Mouse (Mus musculus): Measurements from ENCODE around the gene Lingo2. TPM values are rescaled to one million over a fixed set of nuclear protein-coding genes. Genes with fewer than 3 reads are reported as not detected.

The Lingo2 gene
- polyA plus RNA-seq, 1 experiment from 2014 or later = 0.45 TPM

DNA sequence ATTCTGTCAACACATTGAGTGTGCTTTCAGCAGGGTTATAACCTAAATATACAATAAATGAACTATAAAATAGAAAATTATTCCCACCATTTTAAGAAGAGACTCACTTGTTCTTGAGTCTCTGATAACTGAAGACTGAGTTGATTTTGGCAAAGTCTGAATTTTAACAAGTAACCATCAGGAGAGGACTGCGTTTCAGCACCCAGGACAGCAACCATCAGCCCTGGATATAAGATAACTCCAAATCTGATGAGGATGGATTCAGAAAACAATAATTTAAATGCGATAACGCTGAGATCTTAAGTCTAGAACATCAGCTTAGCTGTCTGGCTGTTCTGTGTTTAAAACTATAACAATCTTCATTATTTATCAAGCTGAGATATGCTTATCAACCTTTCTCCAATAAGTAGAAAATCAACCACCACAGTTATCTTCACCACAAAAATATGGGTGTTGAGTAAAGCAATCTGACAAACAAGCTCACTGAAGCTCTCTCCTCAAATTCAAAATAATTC lies 1066.5 kb downstream of the Lingo2 start:
- Histone ChIP-seq H3K36me3 (ENCODE audit: control insufficient read depth, insufficient read depth) (no peaks in the 10 kb centered on the region), H3K9ac (ENCODE audit: low read length) (no peak overlapping the region), H3K4me1 (ENCODE audit: control insufficient read depth, insufficient read depth, low read length) (no peaks in the 10 kb centered on the region), H3K4me2 (ENCODE audit: low read depth, low read length) (no peak overlapping the region), H3K27me3 (ENCODE audit: control insufficient read depth, insufficient read depth, low read length) (no peaks in the 10 kb centered on the region), H3K27ac (ENCODE audit: low read length) (no peak overlapping the region), H3K4me3 (ENCODE audit: low read length) (no peak overlapping the region), H3K9me3 (replicated peaks; ENCODE audit: control insufficient read depth, low read length) (no peaks in the 10 kb centered on the region)
- no peak for ATAC-seq (replicated peaks; ENCODE audit: extremely low read depth, insufficient read depth, low FRiP score)
- WGBS = 40% methylated on average over 3 of the region's 3 CpGs

- Histone ChIP-seq H3K4me3 (ENCODE audit: low read length) (no peak overlapping the region), H3K27ac (ENCODE audit: low read length) (no peak overlapping the region), H3K4me1 (ENCODE audit: control insufficient read depth, insufficient read depth, low read length) (no peaks in the 10 kb centered on the region), H3K4me2 (ENCODE audit: low read depth, low read length) (no peak overlapping the region), H3K36me3 (ENCODE audit: control insufficient read depth, insufficient read depth) (no peaks in the 10 kb centered on the region), H3K27me3 (ENCODE audit: control insufficient read depth, insufficient read depth, low read length) (no peaks in the 10 kb centered on the region), H3K9ac (ENCODE audit: low read length) (no peak overlapping the region), H3K9me3 (replicated peaks; ENCODE audit: control insufficient read depth, low read length) (no peaks in the 10 kb centered on the region)
- WGBS = 72% methylated on average over 1 of the region's 1 CpGs
- ATAC-seq (replicated peaks; ENCODE audit: extremely low read depth, insufficient read depth, low FRiP score) = no peak
Measured at GRCm38 (mm10) chr4:35846518-35846917, 1105.0 kb downstream of the Lingo2 start.

- Histone ChIP-seq H3K9ac (ENCODE audit: low read length) (no peak overlapping the region), H3K27me3 (ENCODE audit: control insufficient read depth, insufficient read depth, low read length) (no peaks in the 10 kb centered on the region), H3K4me2 (ENCODE audit: low read depth, low read length) (no peak overlapping the region), H3K4me3 (ENCODE audit: low read length) (no peak overlapping the region), H3K36me3 (ENCODE audit: control insufficient read depth, insufficient read depth) (no peaks in the 10 kb centered on the region), H3K9me3 (replicated peaks; ENCODE audit: control insufficient read depth, low read length) (no peaks in the 10 kb centered on the region), H3K4me1 (ENCODE audit: control insufficient read depth, insufficient read depth, low read length) (no peaks in the 10 kb centered on the region), H3K27ac (ENCODE audit: low read length) (no peak overlapping the region)
- no peak for ATAC-seq (replicated peaks; ENCODE audit: extremely low read depth, insufficient read depth, low FRiP score)
- WGBS = 61% methylated on average over 7 of the region's 7 CpGs
Measured at GRCm38 (mm10) chr4:35845140-35845539, 1106.4 kb downstream of the Lingo2 start.

DNA sequence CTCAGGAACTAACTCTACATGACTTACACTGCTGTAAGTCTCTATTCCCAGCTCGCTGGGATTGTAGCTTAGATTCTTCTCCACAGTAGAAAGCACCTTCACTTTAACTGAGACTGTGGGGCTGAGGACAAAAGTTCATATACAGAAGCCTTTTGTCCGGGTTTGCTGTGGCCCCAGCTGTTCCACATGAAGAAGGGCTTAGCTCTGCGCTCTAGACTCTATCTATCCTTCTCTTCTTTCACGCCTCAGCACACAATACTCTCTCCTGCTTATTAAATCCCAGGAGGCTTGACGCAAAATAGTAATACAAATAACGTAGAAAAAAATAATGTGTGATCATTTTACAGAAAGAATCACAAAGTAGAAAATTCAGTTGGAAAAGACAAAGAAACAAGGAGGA lies 1107.0 kb downstream of the Lingo2 start:
- no peak overlapping the region for H3K27ac ChIP-seq (ENCODE audit: low read length)
- no peak overlapping the region for H3K4me2 ChIP-seq (ENCODE audit: low read depth, low read length)
- no peak for ATAC-seq (replicated peaks; ENCODE audit: extremely low read depth, insufficient read depth, low FRiP score)
- H3K9ac ChIP-seq (ENCODE audit: low read length) = no peak overlapping the region
- H3K27me3 ChIP-seq (ENCODE audit: control insufficient read depth, insufficient read depth, low read length) = no peaks in the 10 kb centered on the region
- 73% methylated on average over 6 of the region's 6 CpGs for WGBS
- H3K9me3 ChIP-seq (replicated peaks; ENCODE audit: control insufficient read depth, low read length) = no peaks in the 10 kb centered on the region
- no peak overlapping the region for H3K4me3 ChIP-seq (ENCODE audit: low read length)
- H3K4me1 ChIP-seq (ENCODE audit: control insufficient read depth, insufficient read depth, low read length) = no peaks in the 10 kb centered on the region
- H3K36me3 ChIP-seq (ENCODE audit: control insufficient read depth, insufficient read depth) = no peaks in the 10 kb centered on the region

DNA sequence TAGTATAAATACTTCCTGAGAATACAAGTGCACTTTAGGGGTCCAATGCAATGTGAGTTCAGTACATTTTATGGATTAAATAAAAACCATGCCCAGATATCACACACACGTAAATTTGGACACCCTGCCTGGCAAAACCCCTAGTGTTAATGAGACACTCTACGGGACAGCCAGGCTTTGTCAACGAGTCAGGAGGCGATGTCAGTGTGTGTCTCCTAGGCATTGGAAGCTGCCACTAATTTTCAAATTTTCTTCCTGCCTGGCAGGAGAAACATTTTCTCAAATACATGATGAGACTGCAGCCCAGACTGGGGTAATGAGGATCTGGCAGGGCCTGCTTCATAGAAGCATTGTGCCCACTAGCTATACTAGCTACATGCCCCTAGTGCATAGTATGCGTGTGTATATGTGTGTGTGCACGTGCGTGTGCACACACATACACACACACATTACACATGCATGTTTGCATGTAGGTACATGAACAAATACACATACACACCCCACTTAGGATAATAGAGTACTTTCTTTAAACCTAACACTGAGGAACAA lies 1128.2 kb downstream of the Lingo2 start:
- 0 out of 2 replicates have a peak, but pooled peaks cover 2% of the 10 kb centered on the region for H3K9me3 ChIP-seq (replicated peaks; ENCODE audit: control insufficient read depth, low read length)
- WGBS = 82% methylated on average over 7 of the region's 7 CpGs
- H3K36me3 ChIP-seq (ENCODE audit: control insufficient read depth, insufficient read depth) = no peaks in the 10 kb centered on the region
- ATAC-seq (replicated peaks; ENCODE audit: extremely low read depth, insufficient read depth, low FRiP score) = no peak
- no peaks in the 10 kb centered on the region for H3K4me1 ChIP-seq (ENCODE audit: control insufficient read depth, insufficient read depth, low read length)
- H3K27ac ChIP-seq (ENCODE audit: low read length) = no peak overlapping the region
- H3K27me3 ChIP-seq (ENCODE audit: control insufficient read depth, insufficient read depth, low read length) = no peaks in the 10 kb centered on the region
- H3K4me3 ChIP-seq (ENCODE audit: low read length) = no peak overlapping the region
- no peak overlapping the region for H3K4me2 ChIP-seq (ENCODE audit: low read depth, low read length)
- H3K9ac ChIP-seq (ENCODE audit: low read length) = no peak overlapping the region

DNA sequence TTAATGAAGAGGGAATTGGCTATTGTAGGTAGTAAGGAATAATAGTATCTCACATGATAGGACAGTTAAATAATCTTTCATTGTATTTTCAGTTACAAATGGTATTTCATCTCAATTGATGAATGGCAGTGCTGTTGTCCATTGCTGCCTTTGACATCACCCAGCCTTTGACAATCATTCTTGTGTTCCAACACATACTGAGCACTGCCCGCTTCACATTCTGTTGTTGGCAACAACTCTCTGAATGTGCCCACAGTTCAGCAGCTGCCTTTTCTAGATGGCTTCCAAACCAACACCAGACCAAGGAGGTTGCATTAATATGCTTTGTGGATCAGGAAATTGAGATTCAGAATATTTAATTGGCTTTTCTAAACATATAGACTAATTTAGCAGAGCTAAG lies 1130.8 kb downstream of the Lingo2 start:
- WGBS = 90% methylated on average over 1 of the region's 1 CpGs

DNA sequence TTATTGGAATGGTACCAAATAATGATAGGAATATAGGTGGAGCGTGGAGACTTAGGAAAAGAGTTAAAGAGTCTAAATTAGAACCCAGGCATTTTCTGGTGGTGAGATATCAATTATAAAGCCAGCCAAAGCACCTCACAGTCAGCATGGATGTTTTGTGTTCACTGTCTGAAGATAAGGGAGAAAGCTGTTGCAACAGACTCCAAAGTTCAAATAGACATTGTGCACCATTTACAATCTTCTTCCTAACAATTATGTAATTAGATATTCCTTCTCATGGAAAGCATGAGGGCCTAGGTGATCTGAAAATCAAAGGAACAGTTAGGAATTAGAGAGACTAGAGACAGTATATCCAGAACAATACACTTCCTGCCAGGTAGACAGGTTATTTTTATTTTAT lies 1136.8 kb downstream of the Lingo2 start:
- Histone ChIP-seq H3K4me2 (ENCODE audit: low read depth, low read length) (no peak overlapping the region), H3K4me3 (ENCODE audit: low read length) (no peak overlapping the region), H3K4me1 (ENCODE audit: control insufficient read depth, insufficient read depth, low read length) (no peaks in the 10 kb centered on the region), H3K36me3 (ENCODE audit: control insufficient read depth, insufficient read depth) (no peaks in the 10 kb centered on the region), H3K9ac (ENCODE audit: low read length) (no peak overlapping the region), H3K27me3 (ENCODE audit: control insufficient read depth, insufficient read depth, low read length) (no peaks in the 10 kb centered on the region), H3K9me3 (replicated peaks; ENCODE audit: control insufficient read depth, low read length) (no peaks in the 10 kb centered on the region), H3K27ac (ENCODE audit: low read length) (no peak overlapping the region)
- no peak for ATAC-seq (replicated peaks; ENCODE audit: extremely low read depth, insufficient read depth, low FRiP score)
- WGBS = 64% methylated on average over 1 of the region's 1 CpGs

More for the DNA sequence above, 1130.8 kb downstream of the Lingo2 start:
- Histone ChIP-seq H3K9me3 (replicated peaks; ENCODE audit: control insufficient read depth, low read length) (no peaks in the 10 kb centered on the region), H3K4me1 (ENCODE audit: control insufficient read depth, insufficient read depth, low read length) (no peaks in the 10 kb centered on the region), H3K9ac (ENCODE audit: low read length) (no peak overlapping the region), H3K4me3 (ENCODE audit: low read length) (no peak overlapping the region), H3K27me3 (ENCODE audit: control insufficient read depth, insufficient read depth, low read length) (no peaks in the 10 kb centered on the region), H3K27ac (ENCODE audit: low read length) (no peak overlapping the region), H3K36me3 (ENCODE audit: control insufficient read depth, insufficient read depth) (no peaks in the 10 kb centered on the region), H3K4me2 (ENCODE audit: low read depth, low read length) (no peak overlapping the region)
- ATAC-seq (replicated peaks; ENCODE audit: extremely low read depth, insufficient read depth, low FRiP score) = no peak

- Histone ChIP-seq H3K4me1 (ENCODE audit: control insufficient read depth, insufficient read depth, low read length) (no peaks in the 10 kb centered on the region), H3K4me3 (ENCODE audit: low read length) (no peak overlapping the region), H3K27me3 (ENCODE audit: control insufficient read depth, insufficient read depth, low read length) (no peaks in the 10 kb centered on the region), H3K36me3 (ENCODE audit: control insufficient read depth, insufficient read depth) (no peaks in the 10 kb centered on the region), H3K27ac (ENCODE audit: low read length) (no peak overlapping the region), H3K4me2 (ENCODE audit: low read depth, low read length) (no peak overlapping the region), H3K9me3 (replicated peaks; ENCODE audit: control insufficient read depth, low read length) (no peaks in the 10 kb centered on the region), H3K9ac (ENCODE audit: low read length) (no peak overlapping the region)
- no peak for ATAC-seq (replicated peaks; ENCODE audit: extremely low read depth, insufficient read depth, low FRiP score)
- 72% methylated on average over 6 of the region's 6 CpGs for WGBS
Measured at GRCm38 (mm10) chr4:35807497-35808210, 1143.9 kb downstream of the Lingo2 start.

GRCm38 (mm10) chr4:35806881-35807464 lies 1144.6 kb downstream of the Lingo2 start:
- H3K27ac ChIP-seq (ENCODE audit: low read length) = no peak overlapping the region
- H3K4me2 ChIP-seq (ENCODE audit: low read depth, low read length) = no peak overlapping the region
- H3K9me3 ChIP-seq (replicated peaks; ENCODE audit: control insufficient read depth, low read length) = no peaks in the 10 kb centered on the region
- H3K4me3 ChIP-seq (ENCODE audit: low read length) = no peak overlapping the region
- no peaks in the 10 kb centered on the region for H3K27me3 ChIP-seq (ENCODE audit: control insufficient read depth, insufficient read depth, low read length)
- no peaks in the 10 kb centered on the region for H3K36me3 ChIP-seq (ENCODE audit: control insufficient read depth, insufficient read depth)
- WGBS = 68% methylated on average over 2 of the region's 2 CpGs
- no peaks in the 10 kb centered on the region for H3K4me1 ChIP-seq (ENCODE audit: control insufficient read depth, insufficient read depth, low read length)
- no peak overlapping the region for H3K9ac ChIP-seq (ENCODE audit: low read length)
- ATAC-seq (replicated peaks; ENCODE audit: extremely low read depth, insufficient read depth, low FRiP score) = no peak
